Mouse (Mus musculus) kidney, adult 2 months (tissue): Measurements from ENCODE around the gene Lgals4. TPM values are rescaled to one million over a fixed set of nuclear protein-coding genes. Genes with fewer than 3 reads are reported as not detected.

Source experiments
- DNase-seq: peaks from one replicate; pipeline ENCODE4 v3.0.0; 2021
- H3K27ac ChIP-seq: fragments of 200-500 bp; 2 replicates; pipeline ENCODE4 v1.5.1; 2012; ENCODE audit warnings: low read depth, low read length, control low read depth, inconsistent platforms; ENCODE audit not compliant: insufficient read depth
- H3K27me3 ChIP-seq: fragments of 200-500 bp; replicated peaks from 2 replicates; pipeline ENCODE4 v1.6.1; 2012; ENCODE audit warnings: mild to moderate bottlenecking, moderate library complexity, low read length, inconsistent platforms; ENCODE audit not compliant: control insufficient read depth, insufficient read depth
- H3K36me3 ChIP-seq: fragments of 200-500 bp; 2 replicates; pipeline ENCODE4 v1.6.1; 2012; ENCODE audit warnings: mild to moderate bottlenecking, moderate library complexity, low read length, inconsistent platforms; ENCODE audit not compliant: control insufficient read depth, insufficient read depth
- H3K4me1 ChIP-seq: fragments of 200-500 bp; 2 replicates; pipeline ENCODE4 v1.6.1; 2011; ENCODE audit warnings: low read length; ENCODE audit not compliant: control insufficient read depth, insufficient read depth
- H3K4me3 ChIP-seq: fragments of 200-500 bp; 2 replicates; pipeline ENCODE4 v1.5.1; 2011; ENCODE audit warnings: mild to moderate bottlenecking, low read depth, low read length, control low read depth; ENCODE audit not compliant: insufficient read depth
- CTCF ChIP-seq: fragments of 200-500 bp; conservative IDR thresholded peaks from 2 replicates; pipeline ENCODE4 v1.5.1; 2011; ENCODE audit warnings: low read depth, mild to moderate bottlenecking, control low read depth, low read length, moderate library complexity, mixed read lengths; ENCODE audit not compliant: insufficient read depth, insufficient read length
- POLR2A ChIP-seq: fragments of 200-500 bp; IDR thresholded peaks from one replicate; pipeline ENCODE4 v1.6.1; 2011; ENCODE audit warnings: low read depth, low read length, control low read depth
- WGBS: fragments of 180-500 bp; shearing (Covaris S2); methylation state at CpG from one replicate; pipeline ENCODE4 v1.1.7; 2018; 5-methylcytosine and 5-hydroxymethylcytosine counted together
- polyA plus RNA-seq: library from polyadenylated mRNA; depleted of rRNA; stranded (reverse); fragments of >200 nt; gene quantifications from 2 replicates; pipeline ENCODE4 v1.2.3, GENCODE M21; 2012

Lgals4 gene
- polyA plus RNA-seq, 1 experiment, result 22.8 TPM

GRCm38 (mm10) chr7:28808957-28809393 lies 24.7 kb upstream of the Lgals4 start:
- H3K27me3 ChIP-seq, result no peaks in the 10 kb centered on the region
- WGBS, result under 1% methylated on average over 32 of the region's 32 CpGs
- peak overlapping the region; percentile 75 for H3K4me3 ChIP-seq
- TF ChIP-seq POLR2A (peak; percentile 62), CTCF (no peak)
- DNase-seq, result peak; percentile 97
- peaks cover 30% of the 10 kb centered on the region for H3K4me1 ChIP-seq
- peak overlapping the region; percentile 90 for H3K27ac ChIP-seq
- peaks cover 10% of the 10 kb centered on the region for H3K36me3 ChIP-seq

- Histone ChIP-seq H3K27ac (peak overlapping the region; percentile 79), H3K36me3 (peaks cover 11% of the 10 kb centered on the region), H3K4me1 (peaks cover 27% of the 10 kb centered on the region), H3K27me3 (no peaks in the 10 kb centered on the region), H3K4me3 (peak overlapping the region; percentile 75)
- TF ChIP-seq POLR2A, result no peak
- TF ChIP-seq CTCF, result no peak
- no peak for DNase-seq
- WGBS, result under 1% methylated on average over 35 of the region's 35 CpGs
Measured at GRCm38 (mm10) chr7:28809401-28810089, 24.1 kb upstream of the Lgals4 start.

- Histone ChIP-seq H3K4me1 (peaks cover 27% of the 10 kb centered on the region), H3K36me3 (peaks cover 16% of the 10 kb centered on the region), H3K4me3 (peak overlapping the region; percentile 82), H3K27ac (peak overlapping the region; percentile 85), H3K27me3 (no peaks in the 10 kb centered on the region)
- under 1% methylated on average over 70 of the region's 70 CpGs for WGBS
- peak; percentile 61 for TF ChIP-seq POLR2A
- peak; percentile 48; the same call in 1 of the 2 replicates for TF ChIP-seq CTCF
- peak; percentile 100 for DNase-seq
Measured at GRCm38 (mm10) chr7:28810107-28811066, 23.3 kb upstream of the Lgals4 start.

GRCm38 (mm10) chr7:28811228-28811627 lies 22.4 kb upstream of the Lgals4 start:
- Histone ChIP-seq H3K27ac (peak overlapping the region; percentile 85; the same call in 1 of the 2 replicates), H3K4me3 (peak overlapping the region; percentile 82), H3K27me3 (no peaks in the 10 kb centered on the region), H3K36me3 (peaks cover 20% of the 10 kb centered on the region), H3K4me1 (peaks cover 27% of the 10 kb centered on the region)
- TF ChIP-seq CTCF (no peak), POLR2A (no peak)
- peak; percentile 94 for DNase-seq
- under 1% methylated on average over 40 of the region's 40 CpGs for WGBS

- Histone ChIP-seq H3K27ac (peak overlapping the region; percentile 43), H3K4me3 (peak overlapping the region; percentile 82), H3K27me3 (no peaks in the 10 kb centered on the region), H3K4me1 (peaks cover 26% of the 10 kb centered on the region), H3K36me3 (peaks cover 21% of the 10 kb centered on the region)
- no peak for DNase-seq
- 2% methylated on average over 7 of the region's 7 CpGs for WGBS
- TF ChIP-seq POLR2A, result no peak
- no peak for TF ChIP-seq CTCF
Measured at GRCm38 (mm10) chr7:28811640-28812275, 21.9 kb upstream of the Lgals4 start.

GRCm38 (mm10) chr7:28812436-28812835 lies 21.2 kb upstream of the Lgals4 start:
- Histone ChIP-seq H3K4me3 (peak overlapping the region; percentile 82), H3K4me1 (peaks cover 25% of the 10 kb centered on the region), H3K27ac (peak overlapping the region; percentile 29), H3K27me3 (no peaks in the 10 kb centered on the region), H3K36me3 (peaks cover 25% of the 10 kb centered on the region)
- TF ChIP-seq POLR2A (no peak), CTCF (no peak)
- WGBS, result 8% methylated on average over 4 of the region's 4 CpGs
- peak; percentile 64 for DNase-seq
